Mouse (Mus musculus): Measurements from ENCODE around the gene Wdr60. TPM values are rescaled to one million over a fixed set of nuclear protein-coding genes. Genes with fewer than 3 reads are reported as not detected.
A peak's percentile ranks its signal among the peaks of the same experiment; 100 is the strongest.

Wdr60 gene
- polyA plus RNA-seq, 1 experiment from 2014 or later = 9.5 TPM

DNA sequence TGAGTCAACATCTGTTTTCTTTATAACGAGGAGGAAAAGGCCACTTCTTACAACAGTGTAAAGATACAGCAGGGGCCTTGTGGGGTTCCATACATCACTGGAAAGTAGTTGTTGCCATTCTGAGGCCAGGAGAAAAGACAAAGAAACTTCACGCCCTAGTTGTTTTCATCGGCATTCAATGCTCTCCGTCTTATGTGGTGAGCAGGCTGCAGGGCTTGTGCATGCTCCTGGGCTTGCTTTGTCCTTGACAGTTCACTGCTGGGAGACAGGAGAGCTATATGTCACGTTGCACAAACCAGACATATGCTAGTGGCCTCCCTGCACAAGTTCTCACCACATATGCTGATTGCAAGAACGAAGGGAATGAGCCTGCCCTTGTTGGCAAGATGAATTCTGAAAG is 68.9 kb downstream of the Wdr60 start:
- DNase-seq (ENCODE audit: low spot score) = no peak

DNA sequence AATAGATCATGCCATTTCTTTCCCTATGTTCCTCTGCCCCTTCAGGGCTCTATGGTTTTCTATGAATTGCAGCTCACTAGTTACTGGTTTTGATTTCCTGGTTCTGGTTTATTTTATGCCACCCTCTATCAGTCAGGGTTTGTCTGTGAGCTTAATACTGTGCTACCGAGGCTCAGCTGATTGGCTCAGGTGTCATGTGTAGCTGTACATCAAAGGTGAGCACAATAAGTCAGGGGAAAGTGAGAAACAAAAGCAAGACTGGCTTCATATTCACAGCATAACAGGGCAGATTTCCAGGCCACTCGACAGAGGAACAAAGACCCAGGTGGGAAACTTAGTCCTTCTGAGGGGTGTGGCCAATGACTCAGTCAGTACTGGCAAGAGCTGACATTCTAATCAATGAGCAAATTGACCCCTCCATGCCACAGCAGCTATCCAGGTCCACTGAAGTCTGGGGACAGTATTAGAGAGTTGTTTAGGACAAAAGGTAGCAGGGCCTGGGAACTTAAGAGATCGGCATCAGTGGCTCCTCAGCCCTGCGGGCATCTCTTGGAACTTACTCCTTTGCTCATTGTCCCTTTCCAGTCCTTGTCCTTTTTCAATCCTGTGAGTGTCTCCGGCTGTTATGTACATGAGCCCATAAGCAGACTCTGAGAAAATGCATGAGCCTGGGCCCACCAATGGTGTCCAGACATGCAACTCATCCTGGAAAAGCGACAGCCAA is 79.4 kb downstream of the Wdr60 start:
- DNase-seq (ENCODE audit: low spot score) = no peak

DNA sequence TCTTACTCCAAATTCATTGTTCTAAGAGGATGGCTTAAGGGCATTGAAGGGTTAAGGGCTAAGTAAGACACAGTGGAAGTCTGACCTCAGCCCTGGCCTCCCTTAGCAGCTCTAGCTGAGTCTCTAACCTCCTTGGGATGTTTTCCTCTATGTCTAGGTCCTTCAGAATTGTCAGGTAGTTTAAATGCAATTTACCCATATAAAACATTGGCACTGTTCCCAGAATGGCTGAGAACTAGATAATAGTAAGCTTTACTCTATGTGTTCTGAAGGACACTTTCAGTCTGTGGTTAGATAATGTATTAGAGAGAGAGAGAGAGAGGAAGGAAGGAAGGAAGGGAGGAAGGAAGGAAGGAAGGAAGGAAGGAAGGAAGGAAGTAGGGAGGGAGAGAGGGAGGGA is 80.4 kb downstream of the Wdr60 start:
- DNase-seq (ENCODE audit: low spot score) = no peak

DNA sequence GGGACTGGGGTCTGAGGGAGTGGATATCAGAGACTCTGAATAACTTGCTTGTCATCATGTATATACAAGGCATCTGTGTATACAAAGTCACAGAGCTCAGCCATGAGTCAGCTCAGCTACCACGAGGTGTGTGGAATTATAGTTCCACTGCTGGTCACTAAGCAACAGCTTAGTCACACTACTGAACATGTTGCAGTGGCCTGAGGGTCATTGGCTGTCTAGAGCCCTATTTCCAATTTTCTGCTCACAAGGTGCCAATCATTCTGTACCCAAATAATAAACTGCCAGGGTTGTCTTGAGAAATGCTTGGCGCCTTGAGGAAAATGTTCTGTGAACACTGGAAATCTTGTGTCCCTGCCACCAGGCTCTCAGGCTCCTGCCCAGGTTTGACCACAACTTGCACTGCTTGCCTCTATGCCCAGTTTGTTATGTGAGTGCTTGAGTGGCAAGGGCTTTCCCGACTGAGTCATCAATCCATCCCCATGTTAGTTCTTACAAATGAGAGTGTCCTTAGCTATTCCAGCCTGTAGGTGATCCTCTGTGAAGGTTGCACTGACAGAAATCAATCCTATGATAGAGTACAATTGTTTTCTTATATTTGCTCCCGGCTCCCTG is 81.3 kb downstream of the Wdr60 start:
- DNase-seq (ENCODE audit: low spot score) = no peak

DNA sequence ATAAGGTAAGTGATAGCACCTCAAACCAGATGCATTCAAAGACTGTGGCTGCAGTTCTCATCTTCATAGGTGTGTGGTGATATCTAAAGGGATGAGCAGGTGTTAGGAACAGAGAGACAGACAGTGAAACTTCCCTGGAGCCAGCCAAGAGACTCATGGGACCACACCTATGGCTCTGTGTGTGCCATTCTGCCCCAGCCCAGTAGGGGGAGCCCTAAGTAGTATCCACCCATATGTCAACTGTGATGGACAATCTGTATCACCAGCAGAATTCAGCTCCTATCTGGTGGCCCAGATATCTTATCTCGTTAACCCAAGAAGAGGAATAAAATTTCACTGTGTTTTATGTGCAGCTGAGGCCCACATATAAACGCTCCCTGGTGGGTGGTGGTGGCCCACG is 85.9 kb downstream of the Wdr60 start:
- peak; percentile 50 for DNase-seq (ENCODE audit: low spot score)

DNA sequence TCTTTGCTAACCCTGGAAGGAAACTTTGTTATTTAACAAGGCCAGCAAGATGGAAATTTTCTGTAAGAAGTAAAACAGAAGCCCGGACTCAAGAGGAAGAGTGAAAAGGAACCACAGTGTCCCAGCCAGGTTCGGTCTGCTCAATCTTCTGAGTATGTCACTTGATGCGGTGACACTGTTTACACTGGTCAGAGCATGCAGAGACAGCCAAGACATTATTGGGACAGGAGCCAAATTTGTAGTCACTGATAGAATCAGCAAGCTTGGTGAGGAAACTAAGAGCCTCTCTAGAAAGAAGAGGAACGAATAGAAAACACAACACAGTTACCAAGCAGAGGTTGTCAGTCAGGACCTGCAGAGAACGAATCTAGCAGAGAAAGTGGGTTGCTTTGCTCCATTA is 93.2 kb downstream of the Wdr60 start:
- DNase-seq (ENCODE audit: low spot score) = no peak

DNA sequence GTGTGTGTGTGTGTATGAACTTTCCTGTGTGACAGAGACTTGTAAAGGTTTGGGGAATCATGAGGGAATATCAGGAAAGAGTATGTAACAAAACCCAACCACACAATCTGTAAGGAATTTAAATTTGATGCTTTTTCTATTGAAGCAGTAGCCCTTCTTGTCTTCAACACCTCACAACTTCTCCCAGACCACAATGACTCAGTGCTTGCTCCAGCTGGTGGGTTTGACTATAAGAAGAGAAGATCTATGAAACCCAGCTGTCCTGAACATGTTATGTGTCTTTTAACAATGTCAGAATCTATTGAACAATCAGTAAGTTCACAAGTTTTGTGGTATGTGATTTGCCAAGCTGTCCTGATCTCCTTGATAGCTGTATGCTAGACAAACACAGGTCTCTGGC is 97.5 kb downstream of the Wdr60 start:
- DNase-seq (ENCODE audit: low spot score) = no peak

DNA sequence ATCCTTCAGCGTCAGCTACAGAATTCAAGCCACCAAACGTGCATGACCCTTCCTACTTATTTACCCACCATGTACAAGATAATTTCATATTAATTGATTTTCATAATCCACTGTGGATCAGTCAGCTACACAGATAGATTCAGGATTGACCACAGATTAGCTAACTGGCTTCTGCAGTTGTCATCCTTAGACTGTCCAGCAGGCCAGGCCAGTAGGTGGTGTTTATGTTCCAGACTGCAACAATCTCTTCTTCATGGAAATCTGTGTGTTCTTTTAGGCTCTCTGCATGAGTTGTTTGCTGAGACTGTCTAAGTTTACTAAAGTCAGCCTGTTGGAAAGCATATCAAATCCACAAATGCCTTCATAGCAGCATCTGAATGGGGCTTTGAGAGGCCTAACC is 103.1 kb downstream of the Wdr60 start:
- DNase-seq (ENCODE audit: low spot score) = no peak

DNA sequence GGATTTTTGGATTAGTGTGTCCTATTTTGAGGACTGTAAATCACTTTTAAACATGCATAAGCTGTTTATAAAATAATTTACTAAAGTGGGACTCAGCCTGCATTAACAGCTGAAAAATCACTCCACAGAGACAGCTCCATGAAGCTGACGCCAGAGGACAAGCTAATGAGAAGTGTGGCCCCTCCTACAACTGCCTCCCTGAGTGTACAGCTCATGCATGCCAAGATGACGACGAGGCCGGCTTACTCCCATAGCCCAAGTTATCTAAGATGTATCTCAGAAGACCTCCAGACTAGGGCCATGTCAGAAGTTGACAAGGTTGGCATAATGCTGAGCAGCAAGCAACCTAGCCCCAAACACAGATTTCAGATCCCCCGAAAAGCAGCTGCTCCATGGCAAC is 103.6 kb downstream of the Wdr60 start:
- no peak for DNase-seq (ENCODE audit: low spot score)

DNA sequence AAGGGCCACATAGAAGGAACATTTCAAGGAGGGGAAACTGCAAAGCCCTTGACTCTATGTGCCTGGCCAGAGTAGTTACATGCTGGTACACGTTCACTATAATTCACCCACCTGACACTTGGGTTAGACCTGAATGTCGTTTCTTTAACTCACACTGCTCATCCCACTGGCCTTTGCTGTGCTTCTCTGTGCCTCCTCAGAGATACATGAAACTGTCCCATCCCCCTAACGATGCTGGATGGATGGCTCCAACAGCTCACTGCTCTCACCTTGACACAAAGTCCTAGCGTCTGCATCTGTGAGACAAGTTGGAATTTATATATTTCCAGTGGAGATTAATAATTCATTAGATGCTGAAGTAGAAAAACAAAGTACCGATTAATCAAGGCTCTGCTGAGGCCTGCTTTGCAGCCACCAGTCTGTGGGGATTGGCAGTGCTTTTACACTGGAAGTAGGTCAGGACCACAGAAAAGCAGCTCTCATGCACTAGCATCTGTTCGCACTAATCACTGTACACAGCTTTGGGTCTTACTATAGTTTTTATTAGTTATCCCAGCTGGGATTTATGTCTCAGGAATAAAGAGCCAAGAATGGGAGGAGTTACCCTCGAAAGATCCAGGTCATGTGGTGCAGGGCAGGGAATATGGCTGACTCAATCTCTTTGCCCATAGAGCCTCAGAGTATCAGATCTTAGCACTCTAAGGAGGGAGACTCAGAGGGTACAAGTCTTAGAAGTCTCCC is 105.9 kb downstream of the Wdr60 start:
- no peak for DNase-seq (ENCODE audit: low spot score)

Small RNA genes lying within 50 kb of the gene (microRNA-seq; reads per million reads assigned to microRNA genes)
- not detected for gene Gm23190 (ENCODE audit: borderline number of aligned reads)

Other genes starting within 250 kb of the Wdr60 start
- 46.2 and 48.9 TPM in 2 replicates for gene Zfp386, start 215.3 kb downstream of the Wdr60 start, polyA plus RNA-seq (2015; fragmentation: Nextera tagmentation; extraction: Ambion mirVana)
- gene Vipr2, start 185.3 kb downstream of the Wdr60 start, polyA plus RNA-seq (2015; fragmentation: Nextera tagmentation; extraction: Ambion mirVana) = 0.14 and 0.55 TPM in 2 replicates
- not detected in 2 replicates for gene Gm11027, start 12.4 kb upstream of the Wdr60 start, polyA plus RNA-seq (2015; fragmentation: Nextera tagmentation; extraction: Ambion mirVana)
- 19.5 and 23.6 TPM in 2 replicates for gene Esyt2, start 18.2 kb upstream of the Wdr60 start, polyA plus RNA-seq (2015; fragmentation: Nextera tagmentation; extraction: Ambion mirVana)
- 39.4 and 43.2 TPM in 2 replicates for gene Ncapg2, start 142.4 kb upstream of the Wdr60 start, polyA plus RNA-seq (2015; fragmentation: Nextera tagmentation; extraction: Ambion mirVana)
- 0.14 and 0.17 TPM in 2 replicates for gene Ptprn2, start 222.7 kb upstream of the Wdr60 start, polyA plus RNA-seq (2015; fragmentation: Nextera tagmentation; extraction: Ambion mirVana)

Measured in thymus, postnatal 0 days (tissue).